Mouse (Mus musculus): ENCODE data around the gene Adora1. TPM values are rescaled to one million over a fixed set of nuclear protein-coding genes. Genes with fewer than 3 reads are reported as not detected.

Adora1 gene
- polyA plus RNA-seq, 1 experiment from 2014 or later = 2.4 TPM

DNA sequence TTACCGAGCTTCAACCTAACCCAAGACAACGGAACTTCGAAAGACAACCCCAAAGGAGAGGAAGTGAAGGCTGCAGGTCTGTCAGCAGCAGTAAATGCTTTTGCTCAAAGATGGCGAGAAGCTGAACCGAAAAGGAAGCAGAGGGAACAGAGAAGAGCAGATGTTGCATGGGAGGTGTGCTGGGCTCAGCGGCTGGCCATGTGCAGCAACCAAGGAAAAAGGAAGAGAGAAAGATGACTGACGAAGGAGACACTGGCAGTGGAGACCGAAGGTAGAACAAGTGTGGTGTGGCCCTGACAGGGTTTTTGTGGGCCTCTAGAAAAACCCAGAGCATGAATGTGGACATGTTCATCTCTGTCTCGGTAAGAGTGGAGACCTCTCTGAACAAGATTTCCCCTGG lies 5.5 kb upstream of the Adora1 start:
- H3K27me3 ChIP-seq = no peaks in the 10 kb centered on the region
- CTCF ChIA-PET = no interaction called here
- no peak for ATAC-seq
- in situ Hi-C loops (cut with MboI; ENCODE audit: low pct_unique_long_range_greater_than_20kb) = loop anchor here (5.0 kb wide), 1 partner anchor 88 kb away; no protein-coding TSS in a partner anchor
- no peak for TF ChIP-seq CTCF (IDR thresholded peaks at IDR 0.05)
- no peak for DNase-seq (ENCODE audit: low read depth, low spot score)
- POLR2A ChIA-PET = no interaction called here

GRCm38 (mm10) chr1:134237438-134237837 lies 2.2 kb upstream of the Adora1 start:
- DNase-seq (ENCODE audit: low read depth, low spot score) (no peak), ATAC-seq (no peak)
- H3K27me3 ChIP-seq = no peaks in the 10 kb centered on the region
- POLR2A ChIA-PET = interaction anchor here (1.3 kb wide), 1 partner anchor 12 kb away, joined by 7 read pairs; no protein-coding TSS in a partner anchor
- CTCF ChIA-PET = interaction anchor here (1.1 kb wide), 1 partner anchor 9 kb away, joined by 3 read pairs; no protein-coding TSS in a partner anchor
- in situ Hi-C loops (cut with MboI; ENCODE audit: low pct_unique_long_range_greater_than_20kb) = no loop called here
- no peak for TF ChIP-seq CTCF (IDR thresholded peaks at IDR 0.05)

DNA sequence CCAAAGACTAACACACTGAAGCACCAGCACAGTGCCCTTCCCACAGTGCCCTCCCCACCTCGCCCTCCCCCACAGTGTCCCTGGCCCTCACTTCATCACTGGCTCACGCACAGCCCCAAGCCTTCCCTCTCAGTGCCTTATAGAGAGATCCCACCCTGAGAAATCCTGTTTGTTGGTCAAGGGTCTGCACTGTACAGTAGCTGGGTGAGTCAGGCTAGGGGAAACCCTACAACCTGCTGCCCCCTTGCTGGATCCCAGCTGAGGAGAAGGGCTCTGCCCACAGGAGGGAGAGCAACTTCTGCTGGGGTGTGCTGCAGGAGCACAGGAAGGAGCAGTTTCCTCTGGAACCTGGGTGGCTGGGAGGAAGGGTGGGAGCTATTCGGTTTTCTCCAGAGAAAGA lies 911 bp upstream of the Adora1 start:
- no peak for TF ChIP-seq CTCF (IDR thresholded peaks at IDR 0.05)
- in situ Hi-C loops (cut with MboI; ENCODE audit: low pct_unique_long_range_greater_than_20kb) = no loop called here
- no peaks in the 10 kb centered on the region for H3K27me3 ChIP-seq
- ChIA-PET CTCF (no interaction called here), POLR2A (no interaction called here)
- no peak for ATAC-seq
- DNase-seq (ENCODE audit: low read depth, low spot score) = no peak

GRCm38 (mm10) chr1:134234455-134235390 lies 508 bp downstream of the Adora1 start:
- ChIA-PET POLR2A (interaction anchor here (0.7 to 0.8 kb wide), 2 partner anchors 27 to 98 kb away, joined by 3 read pairs; partner anchors contain the start of gene Ppfia4), CTCF (no interaction called here)
- no peaks in the 10 kb centered on the region for H3K27me3 ChIP-seq
- ATAC-seq (peak; percentile 23), DNase-seq (ENCODE audit: low read depth, low spot score) (no peak)
- in situ Hi-C loops (cut with MboI; ENCODE audit: low pct_unique_long_range_greater_than_20kb) = no loop called here
- TF ChIP-seq CTCF (IDR thresholded peaks at IDR 0.05) = no peak

DNA sequence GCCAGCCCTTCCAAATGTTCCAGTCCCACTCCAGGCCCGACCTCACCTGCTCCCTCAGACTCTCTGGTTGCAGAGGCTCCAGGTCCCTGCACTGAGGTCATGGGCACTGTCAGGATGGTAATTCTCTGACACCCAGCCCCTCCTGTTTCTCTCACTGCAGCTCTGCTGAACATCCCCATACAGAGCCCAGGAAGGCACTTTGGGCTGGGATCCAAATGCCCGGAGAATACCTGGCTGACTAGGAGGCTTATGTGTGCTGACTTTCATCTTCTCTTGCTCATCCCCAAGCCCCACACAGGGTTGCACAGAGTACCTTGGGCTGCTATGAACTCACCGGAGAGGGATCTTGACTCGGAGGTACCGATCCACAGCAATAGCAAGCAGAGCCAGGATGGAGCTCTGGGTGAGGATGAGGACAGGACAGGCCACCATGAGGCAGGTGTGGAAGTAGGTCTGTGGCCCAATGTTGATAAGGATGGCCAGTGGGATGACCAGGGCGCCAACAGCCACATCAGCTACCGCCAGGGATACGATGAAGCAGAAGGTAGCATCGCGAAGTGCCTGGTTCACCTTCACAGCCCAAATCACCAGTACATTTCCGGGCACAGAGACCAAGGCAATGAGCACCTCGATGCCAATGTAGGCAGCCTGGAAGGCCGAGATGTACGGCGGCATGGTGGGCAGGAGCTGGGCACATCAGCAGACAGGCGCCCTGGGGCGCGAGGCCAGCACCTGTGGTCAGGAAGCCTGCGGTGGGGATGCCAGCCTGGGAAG lies 1.4 kb downstream of the Adora1 start:
- no peaks in the 10 kb centered on the region for H3K27me3 ChIP-seq
- ChIA-PET CTCF (interaction anchor here (0.9 kb wide), 1 partner anchor 39 kb away, joined by 3 read pairs; no protein-coding TSS in a partner anchor), POLR2A (interaction anchor here (0.7 to 0.8 kb wide), 2 partner anchors 26 to 99 kb away, joined by 3 read pairs; partner anchors contain the start of gene Ppfia4)
- no peak for TF ChIP-seq CTCF (IDR thresholded peaks at IDR 0.05)
- DNase-seq (ENCODE audit: low read depth, low spot score) (no peak), ATAC-seq (no peak)
- in situ Hi-C loops (cut with MboI; ENCODE audit: low pct_unique_long_range_greater_than_20kb) = no loop called here

DNA sequence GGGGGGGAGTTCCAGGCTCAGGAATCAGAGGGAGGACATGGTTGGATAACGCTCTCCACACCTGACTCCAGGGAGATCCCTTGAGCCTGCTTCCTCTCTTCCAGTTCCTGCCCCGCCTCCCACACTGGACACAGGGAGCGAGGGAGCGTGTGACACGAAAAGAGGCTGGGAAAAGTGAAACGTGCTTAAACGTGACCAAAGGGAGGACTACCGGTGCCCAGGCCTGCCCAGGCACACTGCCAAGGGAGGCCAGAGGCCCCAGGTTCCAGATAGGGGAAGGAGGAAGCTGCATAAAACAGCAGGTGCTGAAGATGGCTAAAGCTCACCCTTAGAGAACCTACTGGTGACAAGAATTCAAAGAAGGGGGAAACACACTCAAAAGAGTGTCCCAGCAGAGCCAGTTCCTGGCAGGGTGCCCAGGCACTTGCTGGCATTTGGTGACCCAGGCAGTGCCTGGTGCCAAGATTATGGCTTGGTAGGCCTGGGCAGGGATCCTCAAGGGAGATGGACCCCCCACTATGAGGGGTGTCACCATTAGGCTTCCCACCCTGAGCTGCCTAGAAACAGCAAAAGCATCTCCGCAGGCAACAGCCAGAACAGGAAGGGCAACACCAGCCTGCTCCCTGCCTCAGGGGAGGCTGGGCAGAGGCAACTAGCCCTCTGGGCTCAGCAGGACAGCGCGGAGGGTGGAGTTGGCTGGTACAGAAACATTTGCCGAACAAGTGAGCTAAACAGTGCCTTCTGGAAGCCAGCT lies 2.3 kb downstream of the Adora1 start:
- no peaks in the 10 kb centered on the region for H3K27me3 ChIP-seq
- no peak for TF ChIP-seq CTCF (IDR thresholded peaks at IDR 0.05)
- CTCF ChIA-PET = interaction anchor here (0.9 kb wide), 1 partner anchor 38 kb away, joined by 3 read pairs; no protein-coding TSS in a partner anchor
- POLR2A ChIA-PET = interaction anchor here (0.7 kb wide), 1 partner anchor 99 kb away, joined by 3 read pairs; no protein-coding TSS in a partner anchor
- ATAC-seq (no peak), DNase-seq (ENCODE audit: low read depth, low spot score) (no peak)
- in situ Hi-C loops (cut with MboI; ENCODE audit: low pct_unique_long_range_greater_than_20kb) = no loop called here

DNA sequence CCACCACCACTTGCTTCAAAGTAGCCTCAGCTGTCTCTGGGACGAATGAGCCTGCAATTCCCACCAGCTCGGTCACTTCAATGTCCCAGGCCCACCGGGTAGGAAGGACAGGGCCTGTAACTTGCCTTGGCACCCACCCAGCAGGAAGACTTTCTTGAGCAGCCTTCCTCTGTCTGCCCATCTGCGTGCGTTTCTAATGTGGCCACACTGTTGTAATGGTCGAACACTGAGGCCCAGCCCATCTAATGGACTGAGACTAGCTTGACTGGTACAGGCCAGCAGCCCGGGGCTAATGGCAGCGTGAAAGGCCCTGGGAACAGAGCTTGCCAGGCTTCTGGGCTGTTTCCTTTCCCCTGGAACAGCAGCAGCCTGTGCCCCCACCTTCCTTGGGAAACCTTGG lies 2.9 kb downstream of the Adora1 start:
- in situ Hi-C loops (cut with MboI; ENCODE audit: low pct_unique_long_range_greater_than_20kb) = no loop called here
- no peaks in the 10 kb centered on the region for H3K27me3 ChIP-seq
- POLR2A ChIA-PET = interaction anchor here (0.7 kb wide), 1 partner anchor 99 kb away, joined by 3 read pairs; no protein-coding TSS in a partner anchor
- TF ChIP-seq CTCF (IDR thresholded peaks at IDR 0.05) = no peak
- DNase-seq (ENCODE audit: low read depth, low spot score) (no peak), ATAC-seq (no peak)
- CTCF ChIA-PET = no interaction called here

DNA sequence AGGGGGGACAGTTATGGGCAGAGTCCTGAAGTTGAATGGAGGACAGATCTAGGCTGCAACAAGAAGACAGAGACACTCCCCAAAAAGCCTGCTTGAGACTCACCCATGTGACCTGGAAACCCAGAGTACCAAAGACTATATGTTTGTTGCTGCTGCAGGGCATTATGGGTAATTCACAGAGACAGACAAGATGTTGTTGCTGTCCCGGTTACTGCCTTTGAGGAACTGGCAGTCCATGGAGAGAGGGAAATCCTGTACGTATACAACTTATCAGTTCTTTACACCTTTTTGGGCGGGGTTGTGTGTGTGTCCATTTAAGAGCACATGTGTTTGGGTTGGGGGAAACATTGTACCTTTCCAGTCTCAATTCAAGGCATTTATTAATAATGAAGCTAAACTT lies 3.5 kb downstream of the Adora1 start:
- no peak for ATAC-seq
- DNase-seq (ENCODE audit: low read depth, low spot score) = no peak
- no peaks in the 10 kb centered on the region for H3K27me3 ChIP-seq
- in situ Hi-C loops (cut with MboI; ENCODE audit: low pct_unique_long_range_greater_than_20kb) = no loop called here
- CTCF ChIA-PET = no interaction called here
- POLR2A ChIA-PET = no interaction called here
- TF ChIP-seq CTCF (IDR thresholded peaks at IDR 0.05) = no peak

- ChIA-PET POLR2A (no interaction called here), CTCF (no interaction called here)
- in situ Hi-C loops (cut with MboI; ENCODE audit: low pct_unique_long_range_greater_than_20kb) = no loop called here
- no peak for DNase-seq (ENCODE audit: low read depth, low spot score)
- ATAC-seq = no peak
- H3K27me3 ChIP-seq = no peaks in the 10 kb centered on the region
- no peak for TF ChIP-seq CTCF (IDR thresholded peaks at IDR 0.05)
Measured at GRCm38 (mm10) chr1:134231270-134231669, 4.0 kb downstream of the Adora1 start.

DNA sequence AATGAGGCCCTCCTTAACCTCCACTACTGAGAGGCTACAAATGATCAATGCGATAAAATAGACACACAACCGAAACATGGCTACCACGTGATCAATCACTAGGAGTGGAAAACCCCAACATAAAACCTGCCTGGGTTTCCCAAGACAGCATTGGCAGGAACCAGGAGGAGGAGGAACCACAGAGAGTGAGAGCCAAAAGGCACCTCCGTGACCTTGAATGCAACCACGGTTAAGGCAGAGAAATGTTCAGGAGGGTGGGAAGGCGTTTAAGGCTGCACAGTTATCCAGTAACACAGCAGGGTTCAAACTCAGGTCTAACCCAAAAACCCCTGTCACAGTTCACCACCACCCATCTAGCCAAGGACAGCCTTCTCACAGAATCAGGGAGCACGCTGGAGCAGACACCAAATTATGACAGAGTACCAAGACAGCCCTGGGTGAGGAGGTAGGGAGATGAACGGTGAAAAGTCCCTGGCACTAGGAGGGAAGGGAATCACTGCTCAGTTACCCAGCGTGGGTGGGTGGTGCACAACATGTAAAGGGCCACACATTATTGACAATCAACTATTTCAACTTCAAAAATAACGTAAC lies 4.5 kb downstream of the Adora1 start:
- no peak for TF ChIP-seq CTCF (IDR thresholded peaks at IDR 0.05)
- H3K27me3 ChIP-seq = no peaks in the 10 kb centered on the region
- ATAC-seq (no peak), DNase-seq (ENCODE audit: low read depth, low spot score) (no peak)
- ChIA-PET POLR2A (no interaction called here), CTCF (no interaction called here)
- in situ Hi-C loops (cut with MboI; ENCODE audit: low pct_unique_long_range_greater_than_20kb) = no loop called here
